Mouse (Mus musculus): Measurements from ENCODE around the gene Zfp653.

Gene Zfp653

GRCm38 (mm10) chr9:22067195-22067594 lies 4.0 kb downstream of the Zfp653 start:
- DNase-seq: peak; percentile 50

- peak; percentile 67 for DNase-seq
These were observed 4.7 kb downstream of the Zfp653 start for GRCm38 (mm10) chr9:22066433-22066832.

GRCm38 (mm10) chr9:22065642-22066041 lies 5.5 kb downstream of the Zfp653 start:
- DNase-seq: peak; percentile 55

- DNase-seq: peak; percentile 96
These were observed 6.8 kb downstream of the Zfp653 start for GRCm38 (mm10) chr9:22064341-22064740.

GRCm38 (mm10) chr9:22061339-22061738 lies 9.8 kb downstream of the Zfp653 start:
- peak; percentile 84 for DNase-seq

GRCm38 (mm10) chr9:22058011-22058424 lies 13.2 kb downstream of the Zfp653 start:
- peak; percentile 86 for DNase-seq

GRCm38 (mm10) chr9:22057031-22057517 lies 14.1 kb downstream of the Zfp653 start:
- DNase-seq: peak; percentile 68

GRCm38 (mm10) chr9:22056303-22056910 lies 14.8 kb downstream of the Zfp653 start:
- peak; percentile 59 for DNase-seq

- peak; percentile 68 for DNase-seq
These were observed 15.5 kb downstream of the Zfp653 start for GRCm38 (mm10) chr9:22055713-22056112.

- peak; percentile 88 for DNase-seq
These were observed 16.6 kb downstream of the Zfp653 start for GRCm38 (mm10) chr9:22054411-22055076.

- peak; percentile 43 for DNase-seq
These were observed 17.5 kb downstream of the Zfp653 start for GRCm38 (mm10) chr9:22053657-22054056.

- peak; percentile 92 for DNase-seq
These were observed 19.3 kb downstream of the Zfp653 start, which contains the start of gene Elavl3 for GRCm38 (mm10) chr9:22051958-22052254. Gene Elavl3 (minus strand): TSS chr9:22052023.

- peak; percentile 79 for DNase-seq
These were observed 19.8 kb downstream of the Zfp653 start for GRCm38 (mm10) chr9:22051161-22051957.

- peak; percentile 92 for DNase-seq
These were observed 20.8 kb downstream of the Zfp653 start for GRCm38 (mm10) chr9:22050351-22050889.

GRCm38 (mm10) chr9:22049721-22050270 lies 21.4 kb downstream of the Zfp653 start:
- peak; percentile 74 for DNase-seq

GRCm38 (mm10) chr9:22049315-22049714 lies 21.9 kb downstream of the Zfp653 start:
- peak; percentile 67 for DNase-seq

- DNase-seq: peak; percentile 41
These were observed 23.8 kb downstream of the Zfp653 start for GRCm38 (mm10) chr9:22047329-22047728.

- no peak for DNase-seq
These were observed 29.3 kb downstream of the Zfp653 start for GRCm38 (mm10) chr9:22041832-22042231.

- no peak for DNase-seq
These were observed 33.4 kb downstream of the Zfp653 start for GRCm38 (mm10) chr9:22037826-22038225.

GRCm38 (mm10) chr9:22035300-22036044 lies 35.7 kb downstream of the Zfp653 start:
- no peak for DNase-seq

GRCm38 (mm10) chr9:22030386-22030785 lies 40.8 kb downstream of the Zfp653 start:
- no peak for DNase-seq

- DNase-seq: no peak
These were observed 42.7 kb downstream of the Zfp653 start for GRCm38 (mm10) chr9:22028467-22028866.
